Mouse (Mus musculus): ENCODE data around the gene Ackr3. TPM values are rescaled to one million over a fixed set of nuclear protein-coding genes. Genes with fewer than 3 reads are reported as not detected.
A peak's percentile ranks its signal among the peaks of the same experiment; 100 is the strongest.

The Ackr3 gene
- polyA plus RNA-seq, 1 experiment from 2014 or later: 23.7 TPM

- H3K4me2 ChIP-seq (replicated peaks): no peak overlapping the region
- 71% methylated on average over 22 of the region's 22 CpGs for WGBS
- H3K9ac ChIP-seq (replicated peaks): no peak overlapping the region
- no peaks in the 10 kb centered on the region for H3K27me3 ChIP-seq
- H3K9me3 ChIP-seq: no peaks in the 10 kb centered on the region
- no peak overlapping the region for H3K27ac ChIP-seq (replicated peaks)
- H3K4me1 ChIP-seq: peaks cover 21% of the 10 kb centered on the region
- H3K36me3 ChIP-seq: no peaks in the 10 kb centered on the region
- no peak for ATAC-seq (replicated peaks)
- no peak overlapping the region for H3K4me3 ChIP-seq
Observed at GRCm38 (mm10) chr1:90231591-90232490, 28.1 kb downstream of the Ackr3 start.

- H3K4me2 ChIP-seq (replicated peaks): no peak overlapping the region
- no peaks in the 10 kb centered on the region for H3K9me3 ChIP-seq
- peaks cover 19% of the 10 kb centered on the region for H3K4me1 ChIP-seq
- no peaks in the 10 kb centered on the region for H3K27me3 ChIP-seq
- no peak for ATAC-seq (replicated peaks)
- no peaks in the 10 kb centered on the region for H3K36me3 ChIP-seq
- no peak overlapping the region for H3K9ac ChIP-seq (replicated peaks)
- no peak overlapping the region for H3K27ac ChIP-seq (replicated peaks)
- no peak overlapping the region for H3K4me3 ChIP-seq
Observed at GRCm38 (mm10) chr1:90232491-90232885, 28.7 kb downstream of the Ackr3 start.

- no peaks in the 10 kb centered on the region for H3K9me3 ChIP-seq
- 0 out of 2 replicates have a peak, but pooled peaks cover under 1% of the 10 kb centered on the region for H3K4me1 ChIP-seq
- H3K27ac ChIP-seq (replicated peaks): no peak overlapping the region
- H3K4me2 ChIP-seq (replicated peaks): no peak overlapping the region
- WGBS: 80% methylated on average over 11 of the region's 11 CpGs
- no peak overlapping the region for H3K9ac ChIP-seq (replicated peaks)
- no peaks in the 10 kb centered on the region for H3K27me3 ChIP-seq
- no peaks in the 10 kb centered on the region for H3K36me3 ChIP-seq
- ATAC-seq (replicated peaks): no peak
- no peak overlapping the region for H3K4me3 ChIP-seq
Observed at GRCm38 (mm10) chr1:90234620-90235054, 30.9 kb downstream of the Ackr3 start.

- Histone ChIP-seq H3K27ac (replicated peaks) (no peak overlapping the region), H3K9me3 (no peaks in the 10 kb centered on the region), H3K4me2 (replicated peaks) (no peak overlapping the region), H3K36me3 (no peaks in the 10 kb centered on the region), H3K4me1 (no peaks in the 10 kb centered on the region), H3K9ac (replicated peaks) (no peak overlapping the region), H3K4me3 (no peak overlapping the region), H3K27me3 (no peaks in the 10 kb centered on the region)
- 94% methylated on average over 2 of the region's 2 CpGs for WGBS
- no peak for ATAC-seq (replicated peaks)
Observed at GRCm38 (mm10) chr1:90236640-90237039, 32.9 kb downstream of the Ackr3 start.

GRCm38 (mm10) chr1:90238095-90238888 lies 34.5 kb downstream of the Ackr3 start:
- peak; percentile 58 for ATAC-seq (replicated peaks)

GRCm38 (mm10) chr1:90239336-90240225 lies 35.8 kb downstream of the Ackr3 start:
- 87% methylated on average over 16 of the region's 16 CpGs for WGBS

More at GRCm38 (mm10) chr1:90238095-90238888, 34.5 kb downstream of the Ackr3 start:
- Histone ChIP-seq H3K4me1 (no peaks in the 10 kb centered on the region), H3K4me2 (replicated peaks) (no peak overlapping the region), H3K4me3 (no peak overlapping the region), H3K9ac (replicated peaks) (no peak overlapping the region), H3K36me3 (no peaks in the 10 kb centered on the region), H3K27ac (replicated peaks) (no peak overlapping the region), H3K27me3 (no peaks in the 10 kb centered on the region), H3K9me3 (no peaks in the 10 kb centered on the region)
- WGBS: 62% methylated on average over 9 of the region's 9 CpGs

GRCm38 (mm10) chr1:90240287-90240686 lies 36.5 kb downstream of the Ackr3 start:
- Histone ChIP-seq H3K27me3 (no peaks in the 10 kb centered on the region), H3K9ac (replicated peaks) (no peak overlapping the region), H3K9me3 (no peaks in the 10 kb centered on the region), H3K27ac (replicated peaks) (no peak overlapping the region), H3K36me3 (no peaks in the 10 kb centered on the region), H3K4me3 (no peak overlapping the region), H3K4me1 (no peaks in the 10 kb centered on the region), H3K4me2 (replicated peaks) (no peak overlapping the region)
- WGBS: 93% methylated on average over 4 of the region's 4 CpGs
- no peak for ATAC-seq (replicated peaks)

More at GRCm38 (mm10) chr1:90239336-90240225, 35.8 kb downstream of the Ackr3 start:
- Histone ChIP-seq H3K4me3 (no peak overlapping the region), H3K27me3 (no peaks in the 10 kb centered on the region), H3K36me3 (no peaks in the 10 kb centered on the region), H3K4me2 (replicated peaks) (no peak overlapping the region), H3K27ac (replicated peaks) (no peak overlapping the region), H3K9ac (replicated peaks) (no peak overlapping the region), H3K4me1 (no peaks in the 10 kb centered on the region), H3K9me3 (no peaks in the 10 kb centered on the region)
- no peak for ATAC-seq (replicated peaks)

GRCm38 (mm10) chr1:90242444-90242989 lies 38.7 kb downstream of the Ackr3 start:
- H3K9me3 ChIP-seq: no peaks in the 10 kb centered on the region
- no peak overlapping the region for H3K4me2 ChIP-seq (replicated peaks)
- WGBS: 85% methylated on average over 8 of the region's 8 CpGs
- H3K36me3 ChIP-seq: no peaks in the 10 kb centered on the region
- H3K4me1 ChIP-seq: no peaks in the 10 kb centered on the region
- no peak for ATAC-seq (replicated peaks)
- H3K27me3 ChIP-seq: no peaks in the 10 kb centered on the region
- H3K27ac ChIP-seq (replicated peaks): no peak overlapping the region
- no peak overlapping the region for H3K9ac ChIP-seq (replicated peaks)
- H3K4me3 ChIP-seq: no peak overlapping the region

GRCm38 (mm10) chr1:90244537-90244936 lies 40.8 kb downstream of the Ackr3 start:
- Histone ChIP-seq H3K36me3 (no peaks in the 10 kb centered on the region), H3K9me3 (no peaks in the 10 kb centered on the region), H3K4me3 (no peak overlapping the region), H3K4me1 (no peaks in the 10 kb centered on the region), H3K9ac (replicated peaks) (no peak overlapping the region), H3K27ac (replicated peaks) (no peak overlapping the region), H3K27me3 (no peaks in the 10 kb centered on the region), H3K4me2 (replicated peaks) (no peak overlapping the region)
- ATAC-seq (replicated peaks): no peak
- WGBS: 90% methylated on average over 1 of the region's 1 CpGs

GRCm38 (mm10) chr1:90245533-90245932 lies 41.8 kb downstream of the Ackr3 start:
- WGBS: 84% methylated on average over 7 of the region's 7 CpGs
- H3K9ac ChIP-seq (replicated peaks): no peak overlapping the region
- no peak overlapping the region for H3K27ac ChIP-seq (replicated peaks)
- no peak overlapping the region for H3K4me3 ChIP-seq
- no peaks in the 10 kb centered on the region for H3K36me3 ChIP-seq
- ATAC-seq (replicated peaks): no peak
- 0 out of 2 replicates have a peak, but pooled peaks cover 3% of the 10 kb centered on the region for H3K4me1 ChIP-seq
- H3K4me2 ChIP-seq (replicated peaks): no peak overlapping the region
- H3K27me3 ChIP-seq: no peaks in the 10 kb centered on the region
- no peaks in the 10 kb centered on the region for H3K9me3 ChIP-seq

GRCm38 (mm10) chr1:90246035-90246434 lies 42.3 kb downstream of the Ackr3 start:
- 39% methylated on average over 8 of the region's 8 CpGs for WGBS
- H3K27me3 ChIP-seq: no peaks in the 10 kb centered on the region
- no peaks in the 10 kb centered on the region for H3K36me3 ChIP-seq
- H3K9ac ChIP-seq (replicated peaks): no peak overlapping the region
- H3K27ac ChIP-seq (replicated peaks): no peak overlapping the region
- no peaks in the 10 kb centered on the region for H3K9me3 ChIP-seq
- no peak overlapping the region for H3K4me2 ChIP-seq (replicated peaks)
- H3K4me3 ChIP-seq: no peak overlapping the region
- 0 out of 2 replicates have a peak, but pooled peaks cover 3% of the 10 kb centered on the region for H3K4me1 ChIP-seq
- ATAC-seq (replicated peaks): no peak

All from forebrain, embryonic 15.5 days (tissue).